Mouse (Mus musculus) T-cell, adult 2 months (primary cell): ENCODE data around the gene C1ql1.
A peak's percentile ranks its signal among the peaks of the same experiment; 100 is the strongest.

Experiments
- DNase-seq: peaks from one replicate; pipeline ENCODE4 v3.0.0; 2022; ENCODE audit warnings: low spot score

The C1ql1 gene

GRCm38 (mm10) chr11:102901199-102901598 lies 45.3 kb downstream of the C1ql1 start:
- no peak for DNase-seq

DNA sequence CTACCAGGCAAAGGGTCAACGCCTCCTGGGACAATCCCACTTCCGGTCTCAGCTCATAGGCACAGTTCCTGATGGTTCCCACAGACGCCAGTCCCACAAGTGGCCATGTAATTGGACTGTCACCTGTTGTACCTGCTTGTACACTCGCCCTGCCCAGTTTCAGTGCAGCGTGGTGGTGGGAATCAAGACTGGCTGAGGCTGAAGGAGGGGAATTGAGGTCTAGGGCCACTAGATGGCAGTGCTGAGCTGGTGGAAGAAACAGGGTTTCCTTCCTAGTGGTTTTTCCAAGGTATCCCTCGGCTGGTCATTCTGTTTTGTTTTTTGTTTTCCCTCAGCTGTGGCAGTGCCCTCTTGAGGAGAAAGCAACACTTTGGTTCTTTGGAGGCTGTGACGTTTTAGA lies 45.7 kb downstream of the C1ql1 start, which contains the start of gene Gfap:
Gene Gfap, minus strand, starts transcription at position 150 of the 400 bp plus-strand sequence.
- peak; percentile 24 for DNase-seq

DNA sequence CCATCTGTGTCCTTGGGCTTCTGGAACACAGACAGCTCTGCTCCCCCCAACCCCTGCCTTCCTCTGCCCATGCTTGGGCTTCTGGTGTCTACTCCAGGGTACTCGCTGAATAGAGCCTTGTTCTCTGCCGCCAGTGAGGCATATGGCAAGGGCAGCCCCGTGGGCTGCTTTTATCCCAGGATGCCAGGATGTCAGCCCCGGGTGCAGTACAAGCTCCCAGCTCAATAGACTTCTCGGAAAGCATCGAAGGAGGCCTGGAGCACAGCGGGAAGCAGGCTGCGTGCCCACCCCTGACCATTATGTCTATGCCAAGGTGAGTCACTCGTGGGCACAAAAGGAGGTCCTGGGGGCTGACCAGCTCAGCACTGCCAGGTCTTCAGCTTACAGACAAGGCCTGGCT lies 48.1 kb downstream of the C1ql1 start:
- no peak for DNase-seq

DNA sequence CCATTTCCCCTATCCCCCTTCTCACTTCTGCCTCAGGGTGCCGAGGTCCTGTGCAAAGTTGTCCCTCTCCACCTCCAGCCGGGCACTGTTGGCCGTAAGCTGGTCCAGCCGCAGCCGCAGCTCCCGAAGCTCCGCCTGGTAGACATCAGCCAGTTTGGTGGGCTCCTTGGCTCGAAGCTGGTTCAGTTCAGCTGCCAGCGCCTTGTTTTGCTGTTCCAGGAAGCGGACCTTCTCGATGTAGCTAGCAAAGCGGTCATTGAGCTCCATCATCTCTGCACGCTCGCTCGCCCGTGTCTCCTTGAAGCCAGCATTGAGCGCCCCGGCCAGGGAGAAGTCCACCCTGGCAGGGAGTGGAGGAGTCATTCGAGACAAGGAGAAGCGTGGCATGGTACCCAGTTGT lies 49.8 kb downstream of the C1ql1 start:
- DNase-seq: no peak

DNA sequence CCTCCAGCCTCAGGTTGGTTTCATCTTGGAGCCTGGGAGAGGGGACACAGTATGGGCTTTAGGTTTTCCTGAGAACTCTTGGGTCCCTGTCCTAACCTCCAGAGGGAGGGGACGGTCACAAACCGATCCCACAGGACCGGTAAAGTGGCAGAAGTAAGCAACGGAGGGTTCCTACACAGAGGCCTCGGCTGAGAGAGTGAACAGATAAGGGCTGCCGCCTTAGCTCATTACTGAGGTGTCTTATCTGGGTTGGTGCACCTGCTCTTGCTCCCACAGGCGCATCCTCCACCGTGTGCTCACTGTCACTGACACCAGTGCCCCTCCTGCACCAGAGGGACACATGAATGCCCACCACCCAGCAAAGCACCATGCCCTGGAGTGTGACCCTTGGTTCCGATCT lies 50.7 kb downstream of the C1ql1 start:
- no peak for DNase-seq

DNA sequence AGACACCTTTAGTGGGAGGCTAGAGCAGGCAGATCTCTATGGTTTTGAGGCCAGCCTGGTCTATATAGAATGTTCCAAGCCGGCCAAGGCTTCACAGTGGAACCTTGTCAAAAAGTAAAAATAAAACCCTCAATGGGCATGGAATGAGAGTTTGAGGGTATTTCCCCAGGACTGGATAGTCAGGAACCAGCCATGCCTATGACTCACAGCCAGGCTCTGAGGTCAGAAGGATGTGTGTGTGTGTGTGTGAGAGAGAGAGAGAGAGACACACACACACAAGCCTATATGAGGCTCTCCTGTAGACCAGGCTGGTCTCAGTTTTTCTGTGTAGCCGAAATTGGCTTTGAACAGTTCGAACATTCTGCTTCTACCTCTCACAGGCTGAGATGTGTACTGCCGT lies 51.8 kb downstream of the C1ql1 start:
- DNase-seq: no peak

DNA sequence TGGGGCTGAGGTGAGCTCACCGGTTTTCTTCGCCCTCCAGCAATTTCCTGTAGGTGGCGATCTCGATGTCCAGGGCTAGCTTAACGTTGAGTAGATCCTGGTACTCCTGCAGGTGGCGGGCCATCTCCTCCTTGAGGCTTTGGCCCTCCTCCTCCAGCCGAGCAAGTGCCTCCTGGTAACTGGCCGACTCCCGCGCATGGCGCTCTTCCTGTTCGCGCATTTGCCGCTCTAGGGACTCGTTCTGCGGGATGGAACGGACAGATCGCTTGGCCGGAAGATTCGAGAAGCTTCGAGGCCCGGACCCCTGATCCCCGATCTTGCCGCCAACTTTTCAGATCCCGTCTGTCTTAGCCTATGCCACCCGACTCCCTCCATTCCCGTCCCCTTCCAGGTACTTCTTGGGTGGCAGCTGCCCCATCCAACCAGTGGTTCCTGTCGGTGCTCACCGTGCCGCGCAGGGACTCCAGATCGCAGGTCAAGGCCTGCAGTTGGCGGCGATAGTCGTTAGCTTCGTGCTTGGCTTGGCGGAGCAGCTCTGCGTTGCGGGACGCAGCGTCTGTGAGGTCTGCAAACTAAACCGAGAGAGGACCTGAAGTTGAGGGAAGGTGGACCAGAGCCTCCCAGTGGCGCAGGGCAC lies 53.4 kb downstream of the C1ql1 start:
- peak; percentile 49 for DNase-seq

- DNase-seq: no peak
Observed at GRCm38 (mm10) chr11:102890096-102890495, 56.4 kb downstream of the C1ql1 start.
